In genomic region chr1:189342416-189343104, GRCm38 (mm10) we compare ENCODE assay signal across 9 mouse cellular contexts. TPM values are rescaled to one million over a fixed set of nuclear protein-coding genes. Genes with fewer than 3 reads are reported as not detected.
DNase-seq lines count a peak whose midpoint lies in the region; ATAC-seq and TF ChIP-seq lines count a peak whose summit lies in the region.
"Had no signal": no experiment of that assay in that cellular context is flagged by ENCODE, and none has a peak within 500 bp of the region (broad histone marks: within the 10 kb centered on the region; RNA-seq: fewer than 3 reads in every experiment).

No protein-coding gene starts in this region.

- no peak for ATAC-seq in heart, embryonic 14.5 days (ENCODE audit: insufficient number of reproducible peaks, insufficient read depth, low FRiP score, low read depth)
- peak; percentile 44; the same call in 1 of the 2 replicates for ATAC-seq in neural tube, embryonic 12.5 days (ENCODE audit: low FRiP score, low read depth)

- no peaks in the 10 kb centered on the region for H3K9me3 ChIP-seq in heart, embryonic 10.5 days
- no peaks in the 10 kb centered on the region for H3K9me3 ChIP-seq in heart, embryonic 14.5 days (ENCODE audit: control insufficient read depth, low read length)
- no peaks in the 10 kb centered on the region for H3K9me3 ChIP-seq in limb, embryonic 10.5 days (replicated peaks)
- no peaks in the 10 kb centered on the region for H3K9me3 ChIP-seq in neural tube, embryonic 12.5 days

- no peaks in the 10 kb centered on the region for H3K36me3 ChIP-seq in heart, embryonic 10.5 days
- no peaks in the 10 kb centered on the region for H3K36me3 ChIP-seq in heart, embryonic 14.5 days (ENCODE audit: control insufficient read depth, insufficient read depth, low read length)
- H3K36me3 ChIP-seq in limb, embryonic 10.5 days = no peaks in the 10 kb centered on the region
- H3K36me3 ChIP-seq in neural tube, embryonic 12.5 days = peaks cover 4% of the 10 kb centered on the region; the same call in 1 of the 2 replicates
- no peaks in the 10 kb centered on the region for H3K36me3 ChIP-seq in thymus, adult 2 months (ENCODE audit: control insufficient read depth, insufficient read depth, low read length)
- H3K36me3 ChIP-seq: G1E had no signal

- H3K4me1 ChIP-seq in heart, embryonic 10.5 days = peaks cover 21% of the 10 kb centered on the region
- peaks cover 4 to 10% of the 10 kb centered on the region in 2 experiments; a peak in 2 of 4 replicates for H3K4me1 ChIP-seq in heart, embryonic 14.5 days (ENCODE audit: control insufficient read depth in 2 of 2, insufficient read depth in 2 of 2, low read length in 2 of 2)
- H3K4me1 ChIP-seq in limb, embryonic 10.5 days = peaks cover 17% of the 10 kb centered on the region
- H3K4me1 ChIP-seq in neural tube, embryonic 12.5 days = peaks cover 5% of the 10 kb centered on the region
- H3K4me1 ChIP-seq in thymus, adult 2 months (replicated peaks; ENCODE audit: control insufficient read depth, insufficient read depth, low read length) = no peaks in the 10 kb centered on the region

- no peak for DNase-seq in heart, embryonic 10.5 days (ENCODE audit: low spot score)
- no peak for DNase-seq in heart, adult 8-10 months (ENCODE audit: low spot score)
- peak; percentile 40 for DNase-seq in embryo, embryonic 10 days (ENCODE audit: low spot score)
- DNase-seq in limb, embryonic 10.5 days (ENCODE audit: low spot score) = peak; percentile 52
- DNase-seq in spleen, adult 18-20 months = no peak
- DNase-seq in thymus, adult 2 months = no peak

- TF ChIP-seq POLR2A in thymus, adult 2 months (IDR thresholded peaks at IDR 0.05; ENCODE audit: control insufficient read depth, extremely low read depth, insufficient read depth, low read length, poor library complexity) = no peak

- 2% methylated on average over 30 of the region's 30 CpGs for WGBS in heart, embryonic 10.5 days
- WGBS in heart, embryonic 14.5 days = 1% methylated on average over 30 of the region's 30 CpGs
- 5% methylated on average over 30 of the region's 30 CpGs for WGBS in limb, embryonic 10.5 days
- WGBS in neural tube, embryonic 12.5 days = 3% methylated on average over 30 of the region's 30 CpGs
- 12% methylated on average over 30 of the region's 30 CpGs for WGBS in thymus, adult 2 months

- peak overlapping the region; percentile 100 for H3K4me2 ChIP-seq in heart, embryonic 14.5 days (ENCODE audit: low read length)
- peak overlapping the region; percentile 96 for H3K4me2 ChIP-seq in neural tube, embryonic 12.5 days (replicated peaks)

- H3K4me3 ChIP-seq in heart, embryonic 10.5 days = peak overlapping the region; percentile 77
- peak overlapping the region; percentile 16 to 64 for H3K4me3 ChIP-seq in heart, embryonic 14.5 days (ENCODE audit: control insufficient read depth in 1 of 2, insufficient read depth in 1 of 2, low read depth in 1 of 2, low read length in 2 of 2)
- peak overlapping the region; percentile 72 for H3K4me3 ChIP-seq in limb, embryonic 10.5 days
- H3K4me3 ChIP-seq in neural tube, embryonic 12.5 days = peak overlapping the region; percentile 71
- no peak overlapping the region for H3K4me3 ChIP-seq in thymus, adult 2 months (ENCODE audit: control insufficient read depth, insufficient read depth, low read length)

- peaks cover 44% of the 10 kb centered on the region for H3K27me3 ChIP-seq in heart, embryonic 10.5 days (ENCODE audit: insufficient read depth, poor library complexity, severe bottlenecking)
- H3K27me3 ChIP-seq in heart, embryonic 14.5 days (ENCODE audit: control insufficient read depth, insufficient read depth, low read length) = peaks cover 31% of the 10 kb centered on the region
- H3K27me3 ChIP-seq in limb, embryonic 10.5 days (ENCODE audit: low read depth, poor library complexity, severe bottlenecking) = peaks cover 63% of the 10 kb centered on the region
- H3K27me3 ChIP-seq in neural tube, embryonic 12.5 days (replicated peaks) = peaks cover 17% of the 10 kb centered on the region
- no peaks in the 10 kb centered on the region for H3K27me3 ChIP-seq in thymus, adult 2 months (ENCODE audit: control insufficient read depth, insufficient read depth, low read length)

- no peak overlapping the region for H3K27ac ChIP-seq in heart, embryonic 10.5 days
- no peak overlapping the region for H3K27ac ChIP-seq in heart, embryonic 14.5 days (replicated peaks in 1 of 2; ENCODE audit: control insufficient read depth in 1 of 2, insufficient read depth in 1 of 2, low read depth in 2 of 2, low read length in 2 of 2)
- peak overlapping the region; percentile 56; the same call in 1 of the 2 replicates for H3K27ac ChIP-seq in limb, embryonic 10.5 days
- no peak overlapping the region for H3K27ac ChIP-seq in neural tube, embryonic 12.5 days
- no peak overlapping the region for H3K27ac ChIP-seq in thymus, adult 2 months (ENCODE audit: control insufficient read depth, insufficient read depth, low read length)

- no peak overlapping the region for H3K9ac ChIP-seq in heart, embryonic 14.5 days (ENCODE audit: low read length)
- H3K9ac ChIP-seq in neural tube, embryonic 12.5 days = peak overlapping the region; percentile 81

- TF ChIP-seq CTCF in thymus, adult 2 months (IDR thresholded peaks at IDR 0.05; ENCODE audit: borderline replicate concordance, control insufficient read depth, extremely low read depth, insufficient read depth, low read length, poor library complexity) = no peak

RNA-seq across cellular contexts. Expression of gene Kcnk2, which starts 59.5 kb away (rescaled TPM):
- 0.39 and 1.2 TPM in 2 replicates for polyA plus RNA-seq in heart, embryonic 10.5 days (2016; fragmentation: Nextera tagmentation; extraction: Ambion mirVana)
- total RNA-seq in heart, adult 8-10 months (2022) = 1 to 10 TPM; 1.5 to 5.0 (median 2.5) TPM
- 0.16 and 0.32 TPM in 2 replicates for polyA plus RNA-seq in heart, embryonic 14.5 days (2014; fragmentation: Nextera tagmentation; extraction: Ambion mirVana)
- 0.72 and 1.9 TPM in 2 replicates for polyA plus RNA-seq in limb, embryonic 10.5 days (2016; fragmentation: Nextera tagmentation; extraction: Ambion mirVana)
- 9.2 and 9.6 TPM in 2 replicates for polyA plus RNA-seq in neural tube, embryonic 12.5 days (2016; fragmentation: Nextera tagmentation; extraction: Ambion mirVana)
- polyA plus RNA-seq in thymus, adult 2 months (2012; rRNA removed) = 3.9 and 4.4 TPM in 2 replicates
- polyA plus RNA-seq: G1E had no signal

Comparison
In these comparisons a context has a peak if more than half of its experiments do, and no peak if none do; other contexts are left out.
1. DNase-seq: peak in embryo, embryonic 10 days (single experiment) and limb, embryonic 10.5 days (single experiment); none in heart, embryonic 10.5 days (single experiment), heart, adult 8-10 months (single experiment), spleen, adult 18-20 months (0 of 2) and thymus, adult 2 months (single experiment).